Mouse (Mus musculus): Measurements from ENCODE around the gene Pepd. TPM values are rescaled to one million over a fixed set of nuclear protein-coding genes. Genes with fewer than 3 reads are reported as not detected.

The Pepd gene
- total RNA-seq, 2 experiments from 2014 or later = 29.8 to 34.4 TPM

DNA sequence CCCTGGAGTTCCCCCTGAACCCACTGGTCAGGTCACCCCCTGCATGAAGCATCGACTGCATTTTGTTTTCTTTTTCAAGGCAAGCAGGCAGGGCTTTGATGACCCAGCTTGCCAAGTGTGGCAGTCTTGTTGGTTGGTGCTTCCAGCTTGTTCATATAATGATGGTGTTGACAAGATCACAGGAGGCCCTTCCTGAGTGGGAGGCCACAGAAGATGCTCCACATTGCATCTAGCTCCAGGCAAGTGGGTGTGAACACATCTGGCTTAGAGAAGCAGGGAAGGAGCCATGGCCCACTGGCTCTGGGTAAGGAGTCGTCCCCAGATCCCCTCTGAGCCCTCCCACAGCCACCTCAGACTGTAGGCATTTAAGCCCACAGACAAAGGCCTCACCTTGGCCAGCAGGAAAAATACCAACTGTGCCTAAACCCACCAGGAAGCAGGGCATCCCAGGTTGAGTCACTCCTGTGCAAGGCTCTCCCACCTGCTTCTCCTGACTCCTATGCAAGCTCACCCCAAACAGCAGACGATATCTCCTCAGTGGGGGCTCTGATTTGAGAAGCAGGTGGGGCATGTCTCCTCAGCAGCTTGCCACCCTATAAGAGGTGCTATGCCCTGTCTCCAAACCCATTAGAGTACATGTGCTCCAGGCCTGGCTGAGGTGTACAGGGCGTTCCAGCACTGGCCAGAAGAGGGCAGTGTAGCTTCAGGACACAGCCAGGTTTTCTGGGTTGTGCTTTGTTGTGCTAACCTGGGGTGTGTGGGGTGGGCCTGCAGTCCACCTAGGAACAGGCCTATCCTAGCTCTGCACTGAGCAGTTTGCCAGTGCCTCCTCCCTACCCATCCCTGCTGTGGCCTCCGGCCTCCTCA, 113.5 kb downstream of the Pepd start:
- DNase-seq (ENCODE audit: low spot score in 2 of 2) = peak; percentile 86 to 89

DNA sequence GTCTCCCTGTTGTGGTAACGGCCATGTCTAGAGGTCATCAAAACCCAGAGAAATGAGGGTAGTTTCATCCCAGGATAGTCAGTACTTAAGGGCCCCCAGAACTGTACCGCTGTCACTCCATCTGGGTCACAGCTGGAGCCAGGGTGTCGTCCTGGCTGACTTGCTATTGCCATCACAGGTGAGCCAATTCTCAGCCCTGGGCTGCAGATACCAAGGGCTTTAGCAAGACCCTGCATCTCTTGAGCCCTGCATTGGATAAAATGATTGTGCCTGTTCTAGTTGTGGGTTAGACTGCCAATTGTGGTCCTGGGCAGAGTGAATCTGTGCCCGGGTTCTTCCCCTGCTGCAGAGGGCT, 114.1 kb downstream of the Pepd start:
- DNase-seq (ENCODE audit: low spot score in 2 of 2) = no peak

- DNase-seq (ENCODE audit: low spot score in 2 of 2) = peak; percentile 40 to 48
Measured at GRCm38 (mm10) chr7:35026838-35027291, 114.7 kb downstream of the Pepd start.

DNA sequence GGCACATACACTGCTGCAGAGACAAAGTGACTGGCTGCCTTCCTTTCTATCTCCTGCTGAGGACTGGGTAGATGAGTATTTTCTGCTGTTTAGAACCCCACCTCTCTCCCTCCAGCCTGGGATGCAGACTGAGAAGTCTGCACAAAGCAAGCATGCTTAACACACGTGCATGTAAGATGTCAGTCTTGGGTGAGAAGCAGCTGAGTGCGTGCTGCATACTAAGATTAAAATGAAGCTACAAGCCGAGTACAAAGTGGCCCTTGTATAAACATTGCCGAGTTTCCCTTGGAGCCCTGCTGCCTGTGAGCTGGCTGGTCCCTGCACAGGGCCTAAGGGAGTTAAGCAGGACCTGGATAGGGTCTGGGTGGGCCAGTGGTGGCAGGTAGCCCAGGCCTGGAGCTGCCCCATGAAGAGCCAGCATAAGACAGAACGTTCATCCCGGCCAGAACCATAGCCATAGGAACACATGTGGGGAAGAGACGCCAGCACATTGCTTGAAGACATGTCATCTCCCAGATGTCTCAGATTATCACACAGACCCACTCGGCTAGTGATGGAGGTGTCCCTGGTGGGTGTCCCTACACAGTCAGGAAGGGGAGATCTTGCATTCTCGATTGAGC, 115.7 kb downstream of the Pepd start:
- peak in 1 of 2 experiments; percentile 33 for DNase-seq (ENCODE audit: low spot score in 2 of 2)

DNA sequence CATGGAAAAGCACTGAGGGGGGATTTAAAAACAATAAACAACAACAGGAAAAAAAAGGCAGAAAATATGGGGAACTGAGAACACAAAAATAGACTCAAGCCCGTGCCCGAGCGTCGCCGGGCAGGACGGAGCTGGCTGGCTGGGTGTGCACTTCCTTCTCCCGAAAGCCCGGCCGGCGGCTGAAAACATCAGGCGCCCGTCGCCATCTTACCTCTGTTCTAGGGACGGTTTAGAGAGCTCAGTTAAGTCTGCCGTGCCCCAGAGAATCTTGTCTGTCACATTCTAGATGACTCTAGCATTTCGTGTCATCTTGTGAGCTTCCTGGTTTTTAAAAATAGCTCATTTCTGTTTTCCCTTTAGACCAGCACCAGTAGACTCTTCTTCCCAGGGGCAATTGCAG, 116.4 kb downstream of the Pepd start:
- no peak for DNase-seq (ENCODE audit: low spot score in 2 of 2)

- no peak for DNase-seq (ENCODE audit: low spot score in 2 of 2)
Measured at GRCm38 (mm10) chr7:35029228-35029627, 117.0 kb downstream of the Pepd start.

- DNase-seq (ENCODE audit: low spot score in 2 of 2) = no peak
Measured at GRCm38 (mm10) chr7:35029648-35030047, 117.5 kb downstream of the Pepd start.

DNA sequence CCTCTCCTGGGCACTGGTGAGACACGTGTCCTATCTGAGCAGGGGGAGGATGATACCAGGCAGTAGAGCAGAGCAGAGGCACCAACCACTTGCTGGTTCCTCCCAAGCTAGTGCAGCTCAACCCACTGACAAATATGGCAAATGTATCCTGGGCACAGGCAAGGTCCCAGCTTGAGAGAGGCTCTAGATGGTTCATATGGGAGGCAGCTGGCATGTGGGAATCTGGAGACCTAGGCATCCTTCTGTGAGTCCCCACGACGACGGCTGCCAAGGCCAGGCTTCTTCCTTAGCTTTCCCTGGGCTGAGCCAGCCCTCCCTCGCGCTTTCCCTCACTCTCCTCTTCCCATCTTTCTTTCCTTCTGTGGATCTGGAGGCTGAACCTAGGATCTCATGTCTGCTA, 118.4 kb downstream of the Pepd start:
- DNase-seq (ENCODE audit: low spot score in 2 of 2) = no peak

GRCm38 (mm10) chr7:35035141-35035553, 123.0 kb downstream of the Pepd start:
- DNase-seq (ENCODE audit: low spot score in 2 of 2) = no peak

GRCm38 (mm10) chr7:35035565-35035964, 123.4 kb downstream of the Pepd start:
- DNase-seq (ENCODE audit: low spot score in 2 of 2) = no peak

DNA sequence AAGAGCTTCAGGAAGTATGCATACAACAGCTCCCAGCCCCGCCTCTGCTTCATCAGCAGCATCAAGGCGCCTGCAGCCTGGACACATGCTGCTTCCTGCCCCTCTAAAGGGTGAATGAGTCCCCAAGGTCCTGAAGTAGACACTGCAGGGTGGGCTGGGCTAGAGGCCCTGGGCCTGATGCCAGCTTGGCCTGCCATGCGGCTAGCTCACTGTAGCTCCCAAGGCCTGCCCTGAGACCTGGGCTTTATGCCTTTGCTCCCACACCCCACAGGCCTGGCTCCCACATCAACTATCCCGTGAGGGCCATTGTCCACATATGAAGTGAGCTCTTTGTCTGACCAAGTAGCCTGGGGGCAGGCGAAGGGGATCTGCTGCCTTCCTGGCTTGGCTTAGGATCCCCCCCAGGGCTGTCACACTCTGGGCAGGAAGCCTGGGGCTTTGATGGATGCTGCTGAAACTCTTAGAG, 124.1 kb downstream of the Pepd start:
- no peak for DNase-seq (ENCODE audit: low spot score in 2 of 2)

DNA sequence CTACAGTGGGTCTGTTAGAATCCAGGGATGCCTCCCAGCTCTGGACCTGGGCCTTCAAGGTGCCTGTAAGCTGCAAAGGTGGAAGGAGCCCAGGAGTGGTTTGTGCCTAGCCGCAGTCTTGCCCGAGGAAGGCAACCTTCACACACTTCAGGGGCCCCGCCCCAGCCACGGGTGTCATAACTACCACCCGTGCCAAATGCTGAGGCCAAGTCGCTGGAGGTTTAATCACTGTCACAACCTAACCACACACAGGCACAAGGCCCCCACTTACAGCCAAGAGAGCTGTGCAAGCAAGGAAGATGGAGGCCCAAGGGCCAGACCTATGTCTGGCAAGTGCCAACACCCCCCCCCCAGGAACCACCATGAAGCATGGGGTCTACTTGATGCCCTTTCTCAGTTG, 125.2 kb downstream of the Pepd start:
- DNase-seq (ENCODE audit: low spot score in 2 of 2) = no peak

DNA sequence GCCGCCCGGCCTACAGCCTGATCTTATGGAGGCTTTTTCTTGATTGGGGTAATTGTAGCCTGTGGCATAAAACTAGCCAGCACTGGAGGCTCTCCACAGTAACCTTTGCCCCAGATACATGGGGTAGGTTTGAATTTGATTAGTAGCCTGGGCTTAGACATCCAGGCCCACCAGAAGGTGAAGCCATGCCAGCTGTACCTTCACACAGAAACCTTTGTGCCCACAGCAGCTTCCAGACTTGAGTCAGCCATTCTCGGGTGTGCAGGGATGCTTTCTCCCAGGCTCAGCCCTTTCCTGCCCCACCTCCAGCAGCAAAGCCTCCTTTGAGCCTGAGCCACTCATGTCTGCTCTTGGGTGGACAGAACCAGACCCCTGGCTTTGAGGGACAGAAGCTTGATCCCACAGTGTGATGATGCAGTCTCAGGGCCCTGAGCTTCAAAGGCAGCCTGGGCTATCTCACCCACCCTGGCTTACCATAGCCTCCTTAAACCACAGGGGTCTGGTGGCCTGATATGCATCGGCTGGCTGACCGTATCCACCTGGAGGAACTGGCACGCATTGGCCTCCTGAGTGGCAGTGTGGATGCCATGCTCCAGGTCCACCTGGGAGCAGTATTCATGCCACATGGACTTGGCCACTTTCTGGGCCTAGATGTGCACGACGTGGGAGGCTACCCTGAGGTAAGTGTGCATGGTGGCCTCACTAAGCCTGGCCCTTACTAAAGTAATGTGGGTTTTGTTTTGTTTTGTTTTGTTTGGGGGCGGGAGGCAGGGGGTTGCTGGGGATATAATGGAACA, 128.2 kb downstream of the Pepd start:
- no peak for DNase-seq (ENCODE audit: low spot score in 2 of 2)

GRCm38 (mm10) chr7:35041286-35042208, 129.4 kb downstream of the Pepd start:
- DNase-seq (ENCODE audit: low spot score in 2 of 2) = no peak

DNA sequence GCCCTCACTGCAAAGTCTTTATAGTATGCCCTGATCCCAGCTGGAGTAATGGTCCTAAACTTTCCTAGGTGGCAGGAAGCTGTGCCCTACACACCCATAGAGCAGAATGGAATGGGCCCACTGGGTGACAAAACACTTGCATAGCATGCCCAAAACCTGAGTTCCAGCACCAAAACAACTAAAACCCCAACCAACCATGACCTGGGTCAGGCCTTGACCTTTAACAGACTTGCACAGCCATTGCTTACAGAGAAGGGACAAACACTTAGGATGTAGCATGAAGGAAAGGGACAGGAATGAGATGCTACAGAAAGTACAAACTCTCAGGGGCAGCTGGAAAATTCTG, 130.0 kb downstream of the Pepd start:
- no peak for DNase-seq (ENCODE audit: low spot score in 2 of 2)

DNA sequence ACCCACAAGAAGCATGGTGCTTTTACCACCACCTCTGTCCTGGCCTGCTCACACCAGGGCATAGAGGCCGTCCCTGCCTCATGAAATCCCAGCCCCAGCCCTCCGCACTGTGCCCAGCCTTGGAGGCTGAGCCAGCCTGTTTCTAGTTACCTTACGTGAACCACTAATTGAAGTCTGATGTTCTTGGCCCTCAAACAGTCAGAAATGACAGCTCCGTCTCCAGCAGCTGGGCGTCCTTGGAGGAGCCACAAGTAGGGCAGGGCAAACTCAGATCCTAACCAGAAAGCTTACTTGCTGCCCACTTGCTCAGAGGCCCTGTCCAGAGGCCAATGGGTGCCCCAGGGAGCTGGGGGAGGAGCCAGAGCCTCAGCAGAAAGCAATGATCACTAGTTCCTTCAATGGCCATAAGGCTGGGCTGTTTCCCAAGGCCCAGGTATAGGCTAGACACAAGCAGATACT, 130.6 kb downstream of the Pepd start:
- DNase-seq (ENCODE audit: low spot score in 2 of 2) = no peak

- no peak for DNase-seq (ENCODE audit: low spot score in 2 of 2)
Measured at GRCm38 (mm10) chr7:35043266-35043817, 131.2 kb downstream of the Pepd start.

GRCm38 (mm10) chr7:35044719-35045118, 132.5 kb downstream of the Pepd start:
- no peak for DNase-seq (ENCODE audit: low spot score in 2 of 2)

- no peak for DNase-seq (ENCODE audit: low spot score in 2 of 2)
Measured at GRCm38 (mm10) chr7:35046091-35046490, 133.9 kb downstream of the Pepd start.

DNA sequence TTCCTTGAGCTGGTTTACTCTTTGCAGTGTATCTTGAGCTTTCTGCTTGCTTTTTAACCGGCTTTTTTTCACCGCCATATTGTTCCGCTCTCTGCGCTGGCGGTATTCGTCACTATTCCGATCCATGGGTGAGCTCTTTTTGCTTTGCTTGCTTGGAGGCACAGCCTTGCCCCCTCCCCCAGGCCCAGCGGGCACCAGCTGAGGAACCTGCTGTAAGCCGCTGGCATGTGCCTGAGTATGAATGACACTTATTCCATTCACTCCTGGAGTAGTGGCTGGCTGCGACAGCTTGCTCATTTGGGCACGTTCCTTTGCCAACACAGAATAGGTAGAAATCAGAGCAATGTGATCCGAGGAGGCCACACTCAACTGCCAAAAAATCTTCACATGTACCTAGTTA, 138.4 kb downstream of the Pepd start:
- DNase-seq (ENCODE audit: low spot score in 2 of 2) = no peak

Data from left cerebral cortex, adult 18-20 months (tissue).